Mouse (Mus musculus): ENCODE measurements around the gene Fermt3.
A peak's percentile ranks its signal among the peaks of the same experiment; 100 is the strongest.

Fermt3 gene

DNA sequence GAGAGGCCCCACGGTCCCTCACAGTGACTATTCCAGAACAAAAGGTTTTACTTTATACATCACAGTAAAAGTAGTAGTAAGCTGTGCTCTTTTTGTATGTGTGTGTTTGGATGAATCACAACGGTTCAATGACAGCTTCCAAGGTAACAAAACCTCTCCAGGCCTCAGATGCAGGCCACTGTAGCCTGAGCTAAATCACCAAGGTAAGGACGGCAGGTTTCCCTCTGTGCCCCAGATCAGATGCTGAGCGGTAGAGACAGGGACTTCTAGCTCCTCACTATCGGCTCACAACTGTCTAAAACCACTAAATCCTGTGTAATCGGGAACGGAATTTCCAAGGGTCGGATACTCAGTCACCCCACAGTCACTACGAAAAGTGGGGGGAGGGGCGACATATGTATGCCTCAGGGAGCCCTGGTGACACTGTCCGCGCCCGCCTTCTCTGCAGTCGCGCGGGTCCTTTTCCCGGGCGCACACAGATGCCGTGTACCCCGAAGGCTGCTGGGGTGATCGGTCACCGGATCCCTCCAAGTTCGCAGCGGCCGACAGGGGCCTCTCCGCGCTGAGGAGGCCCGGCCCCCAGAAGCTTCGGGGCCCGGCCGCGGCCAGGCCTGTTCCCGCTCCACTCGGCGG, 19.9 kb upstream of the Fermt3 start:
- DNase-seq (ENCODE audit: low spot score in 2 of 2): peak; percentile 65 to 73

DNA sequence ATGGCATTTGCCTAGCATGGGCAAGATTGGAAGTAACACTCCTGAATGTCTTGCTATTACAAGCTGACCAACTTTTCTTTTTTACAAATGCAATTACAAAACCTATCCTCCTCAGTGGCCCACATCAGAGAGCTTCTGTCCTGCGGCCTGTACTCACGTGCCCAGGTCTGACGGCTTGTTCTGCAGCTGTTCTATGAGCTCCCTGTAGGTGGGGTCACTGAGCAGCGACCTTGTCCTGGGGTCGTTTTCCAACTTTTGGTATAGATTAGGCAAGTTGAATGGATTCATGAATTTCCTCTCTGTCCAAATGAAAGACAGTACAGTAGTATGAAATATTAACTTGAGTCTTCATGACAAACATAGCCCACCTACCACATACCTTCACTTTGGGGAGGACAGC, 14.7 kb upstream of the Fermt3 start:
- DNase-seq (ENCODE audit: low spot score in 2 of 2): no peak

DNA sequence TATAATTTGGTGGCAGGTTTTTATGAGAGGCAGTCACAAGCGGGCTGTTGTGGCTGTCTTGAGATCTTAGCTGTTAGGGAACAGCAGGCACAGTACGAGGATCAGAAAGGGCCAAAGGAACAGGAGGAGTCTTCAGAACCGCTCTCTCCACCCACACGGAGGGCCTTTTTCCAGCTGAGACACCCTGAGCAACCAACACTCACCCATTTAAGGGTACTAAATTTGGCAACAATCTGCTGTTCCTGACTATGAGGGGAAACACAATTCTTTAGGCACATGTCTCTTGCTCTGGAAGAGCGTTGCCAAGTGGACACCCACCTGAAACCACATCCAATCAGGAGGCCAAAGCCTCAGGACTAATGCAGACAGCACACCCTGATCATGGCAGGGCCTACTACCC, 10.3 kb upstream of the Fermt3 start:
- DNase-seq (ENCODE audit: low spot score in 2 of 2): no peak

DNA sequence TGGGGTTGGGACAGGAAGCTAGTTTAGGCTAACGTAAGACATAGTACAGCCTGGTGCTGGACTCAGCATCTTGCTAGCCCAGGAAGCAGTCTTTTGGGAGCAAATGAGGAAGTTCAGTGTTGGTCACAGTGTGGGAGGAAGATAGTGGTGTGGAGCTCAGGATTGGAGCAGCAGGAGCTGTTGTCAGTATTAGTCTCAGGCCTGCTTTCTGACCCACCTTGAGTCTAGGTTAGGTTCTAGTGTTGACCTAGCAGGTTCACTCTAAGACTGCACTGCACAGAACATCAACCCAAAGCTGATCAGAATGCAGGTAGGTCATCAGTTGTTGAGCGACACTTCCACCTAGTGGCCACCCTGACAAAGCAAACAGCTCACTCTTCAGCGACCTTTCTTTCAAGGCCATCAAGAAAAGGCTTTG, 964 bp upstream of the Fermt3 start:
- DNase-seq (ENCODE audit: low spot score in 2 of 2): peak; percentile 62 to 76

DNA sequence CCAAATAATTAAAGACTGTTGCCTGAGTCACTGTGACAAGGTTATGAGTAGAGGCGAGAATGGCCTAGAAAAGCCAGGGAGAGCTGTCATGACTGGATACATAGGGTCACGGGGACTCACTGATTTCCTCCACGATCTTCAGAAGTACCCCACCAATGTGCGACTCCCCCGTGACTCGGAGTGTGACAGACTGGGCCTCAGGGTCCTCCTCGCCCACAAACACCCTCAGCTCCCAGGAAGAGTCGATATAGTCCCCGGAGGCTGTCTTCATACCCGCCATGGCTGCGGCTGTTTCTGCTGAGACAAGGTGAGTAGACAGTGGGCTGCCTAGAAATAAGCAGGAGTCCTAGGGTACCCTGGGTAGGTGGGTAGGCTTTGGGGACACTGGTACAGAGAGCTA, 723 bp downstream of the Fermt3 start:
- peak in 1 of 2 experiments; percentile 9 for DNase-seq (ENCODE audit: low spot score in 2 of 2)

DNA sequence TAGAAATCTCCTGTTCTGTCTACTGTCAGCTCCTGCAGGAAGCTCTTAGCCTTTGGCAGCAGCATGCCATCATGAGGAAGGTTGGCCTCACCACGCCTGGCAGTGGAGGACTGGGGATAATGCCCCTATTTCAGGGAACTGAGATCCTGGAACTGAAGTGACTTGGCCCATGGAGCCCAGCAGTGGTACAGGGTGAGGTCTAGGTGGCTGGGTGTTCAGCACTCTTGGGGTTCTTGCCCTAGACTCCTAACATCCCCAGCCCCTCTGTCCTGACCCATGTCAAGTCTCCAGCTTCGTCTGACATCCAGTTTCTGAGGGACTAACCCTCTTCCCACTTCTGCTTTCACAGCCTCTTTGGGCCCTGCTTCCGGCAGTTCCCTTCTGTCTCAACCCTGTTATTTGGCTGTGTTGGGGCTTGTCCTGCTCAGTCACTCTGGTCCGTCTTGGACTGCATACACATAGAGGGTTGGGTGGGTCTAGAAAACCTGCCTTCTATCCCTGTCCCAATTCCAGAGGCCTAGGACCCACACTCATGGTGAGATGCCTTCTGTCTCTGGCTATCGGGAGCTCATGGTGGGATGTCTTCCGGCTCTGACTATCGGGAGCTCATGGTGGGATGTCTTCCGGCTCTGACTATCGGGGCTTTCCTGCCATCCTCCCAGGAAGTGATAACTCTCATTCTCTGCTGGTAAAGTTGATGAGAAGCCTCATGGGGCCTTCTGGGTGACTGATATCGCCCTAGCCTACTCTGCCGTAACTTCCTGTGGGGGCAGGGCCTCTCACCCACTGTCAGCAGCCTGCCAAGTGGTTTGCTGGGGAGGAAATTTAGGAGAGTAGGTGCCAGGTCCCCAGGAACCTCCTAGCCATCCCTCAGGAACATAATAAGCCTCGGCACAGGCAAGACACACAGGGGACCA, 1.5 kb downstream of the Fermt3 start:
- peak; percentile 45 to 54 for DNase-seq (ENCODE audit: low spot score in 2 of 2)

DNA sequence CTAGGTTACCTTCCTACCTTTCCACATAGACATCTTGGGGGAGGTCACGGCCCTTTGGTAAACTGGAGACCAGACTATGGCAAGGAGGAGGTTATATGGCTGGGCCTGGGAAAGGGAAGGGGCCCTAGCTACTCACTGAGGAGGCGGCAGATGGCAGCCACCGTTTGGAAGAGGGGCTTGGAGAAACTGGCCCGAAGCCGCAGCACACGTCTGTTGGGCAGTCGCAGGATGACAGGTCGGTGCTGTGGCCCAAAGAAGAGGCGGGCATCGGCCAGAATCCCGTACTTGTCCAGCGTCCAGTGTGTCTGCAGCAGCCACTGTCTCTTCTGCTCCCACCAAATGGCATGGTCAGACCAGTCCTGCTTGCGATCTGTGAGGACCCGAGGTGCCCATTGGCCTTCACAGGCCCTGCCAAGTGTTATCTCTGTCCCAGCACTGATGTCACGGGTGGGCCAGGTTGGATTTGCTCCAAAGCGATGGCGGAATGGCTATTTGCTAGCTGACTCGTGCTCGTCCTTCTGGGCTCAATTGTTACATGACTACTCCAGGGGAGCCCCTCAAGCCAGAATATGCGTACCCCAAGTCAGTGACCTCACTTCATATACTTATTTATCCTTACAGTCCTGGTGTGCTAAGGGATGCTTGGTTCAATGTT, 4.7 kb downstream of the Fermt3 start:
- no peak for DNase-seq (ENCODE audit: low spot score in 2 of 2)

DNA sequence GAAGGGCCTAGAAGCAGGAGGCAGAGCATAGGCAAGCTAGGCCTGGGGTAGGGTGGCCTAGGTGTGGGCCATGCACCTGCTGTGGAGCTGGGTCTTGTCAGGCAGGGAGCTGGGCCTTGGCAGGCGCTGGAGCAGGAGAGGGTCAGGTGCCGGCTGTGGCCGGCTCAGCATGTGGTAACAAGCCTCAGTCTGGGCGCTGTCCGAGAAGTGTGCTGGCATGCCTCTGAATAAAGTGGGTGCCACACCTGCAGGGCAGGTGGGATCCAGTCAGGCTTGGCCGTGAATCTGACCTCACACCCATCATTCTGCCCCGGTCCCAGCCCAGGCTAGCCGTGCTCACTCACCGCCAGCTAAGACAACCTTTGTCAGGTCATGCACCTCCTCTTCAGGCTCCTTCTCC, 5.3 kb downstream of the Fermt3 start:
- no peak for DNase-seq (ENCODE audit: low spot score in 2 of 2)

DNA sequence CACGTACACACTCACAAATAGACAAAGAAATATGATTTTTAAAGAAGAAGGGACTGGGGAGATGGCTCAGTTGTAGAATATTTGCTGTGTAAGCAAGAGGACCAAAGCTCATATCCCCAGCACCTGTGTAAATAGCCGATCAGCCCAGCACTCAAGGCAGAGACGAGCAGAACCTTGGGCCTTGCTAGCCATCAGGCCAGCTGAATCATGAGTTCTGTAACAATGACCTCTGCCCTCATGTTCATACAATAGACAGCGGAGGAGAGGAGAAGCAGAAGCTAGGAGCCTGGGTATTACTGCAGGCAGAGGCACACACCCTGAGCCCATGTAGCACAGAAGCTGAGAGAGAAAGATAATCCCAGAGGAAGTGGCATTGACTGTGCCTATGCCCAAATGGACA, 6.8 kb downstream of the Fermt3 start:
- no peak for DNase-seq (ENCODE audit: low spot score in 2 of 2)

DNA sequence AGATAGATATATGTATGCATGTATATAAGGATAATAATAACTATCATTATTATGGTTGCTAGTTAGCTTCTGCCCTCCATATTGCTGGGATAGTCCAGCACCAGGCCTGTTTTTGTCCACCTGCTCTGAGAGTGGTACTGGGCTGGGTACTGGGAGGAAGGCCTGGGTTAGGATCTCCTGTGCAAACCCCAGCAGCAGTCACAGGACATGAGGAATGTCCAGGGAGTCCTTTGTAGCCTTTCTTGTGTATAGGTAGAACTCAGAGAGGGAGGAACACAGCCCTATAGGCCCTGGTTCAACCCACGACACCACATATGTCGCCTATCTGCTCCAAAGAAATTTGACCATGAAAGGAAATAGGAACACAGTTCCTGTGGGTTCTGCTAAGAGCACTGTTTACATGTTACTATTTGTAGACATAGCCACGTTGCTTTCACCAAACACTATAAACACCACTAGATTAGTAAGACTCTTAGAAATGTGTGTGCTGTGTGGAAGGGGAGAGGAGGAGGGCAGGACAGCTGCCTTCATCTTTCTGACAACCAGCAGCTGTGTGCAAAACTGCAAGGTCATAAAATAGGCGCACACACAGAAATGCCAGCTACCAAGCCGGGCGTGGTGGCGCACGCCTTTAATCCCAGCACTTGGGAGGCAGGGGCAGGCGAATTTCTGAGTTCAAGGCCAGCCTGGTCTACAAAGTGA, 12.2 kb downstream of the Fermt3 start:
- DNase-seq (ENCODE audit: low spot score in 2 of 2): no peak

DNA sequence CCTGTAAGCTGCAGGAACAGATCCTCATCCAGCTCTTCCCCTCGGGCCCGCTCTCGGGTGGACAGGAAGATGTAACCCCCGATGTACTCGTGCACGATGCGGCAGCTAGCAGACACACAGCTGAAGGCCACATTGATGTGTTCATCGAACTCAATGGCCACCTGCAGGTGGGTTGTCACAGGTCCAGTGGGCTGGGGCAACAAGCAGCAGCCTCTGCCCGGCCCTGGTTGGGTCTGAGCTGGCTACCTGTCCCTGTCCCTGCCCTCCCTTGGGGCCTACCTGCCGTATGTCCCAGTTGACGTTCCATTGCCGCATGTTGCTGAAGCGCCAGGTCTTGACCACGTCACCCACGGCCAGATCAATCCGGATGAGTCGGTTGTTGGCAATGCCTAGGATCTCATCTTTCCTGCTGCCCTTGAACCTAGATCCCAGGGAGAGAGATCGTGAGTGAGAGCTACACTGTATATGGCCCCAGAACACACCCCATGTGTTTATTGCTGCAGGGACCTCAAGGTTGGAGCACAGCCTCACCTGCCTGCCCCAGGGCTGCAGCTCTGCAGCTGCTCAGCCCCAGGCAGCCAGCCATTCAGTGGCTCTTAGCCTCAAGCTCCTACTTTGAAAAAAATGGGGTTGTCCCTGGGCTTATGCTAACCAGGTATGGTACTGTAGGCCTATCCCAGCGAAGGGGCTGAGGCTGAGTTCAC, 19.8 kb downstream of the Fermt3 start:
- DNase-seq (ENCODE audit: low spot score in 2 of 2): no peak

DNA sequence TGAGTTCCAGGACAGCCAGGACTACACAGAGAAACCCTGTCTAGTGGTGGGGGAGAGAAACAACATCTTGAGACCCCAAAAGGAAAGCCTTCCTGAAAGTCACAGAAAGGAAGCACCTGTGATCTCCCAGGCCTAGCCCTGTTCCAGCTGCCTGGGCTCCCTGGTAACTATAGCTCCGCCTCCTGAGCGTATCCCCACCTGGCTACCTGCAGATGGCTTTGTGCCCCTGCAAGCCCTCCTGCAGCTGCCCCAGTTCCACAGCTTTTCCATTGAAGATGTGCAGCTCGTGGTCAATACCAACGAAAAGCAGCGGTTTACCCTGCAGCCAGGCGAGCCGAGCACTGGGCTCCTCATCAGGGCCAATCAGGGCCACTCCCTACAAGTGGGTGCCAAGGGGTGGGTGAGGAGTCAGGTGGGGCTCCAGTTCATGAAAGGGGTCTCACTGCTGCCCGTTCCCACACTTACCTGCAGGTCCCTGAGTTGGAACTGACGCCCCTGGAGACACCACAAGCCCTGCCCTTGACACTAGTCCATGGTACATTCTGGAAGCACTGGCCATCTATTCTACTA, 21.5 kb downstream of the Fermt3 start:
- DNase-seq (ENCODE audit: low spot score in 2 of 2): no peak

DNA sequence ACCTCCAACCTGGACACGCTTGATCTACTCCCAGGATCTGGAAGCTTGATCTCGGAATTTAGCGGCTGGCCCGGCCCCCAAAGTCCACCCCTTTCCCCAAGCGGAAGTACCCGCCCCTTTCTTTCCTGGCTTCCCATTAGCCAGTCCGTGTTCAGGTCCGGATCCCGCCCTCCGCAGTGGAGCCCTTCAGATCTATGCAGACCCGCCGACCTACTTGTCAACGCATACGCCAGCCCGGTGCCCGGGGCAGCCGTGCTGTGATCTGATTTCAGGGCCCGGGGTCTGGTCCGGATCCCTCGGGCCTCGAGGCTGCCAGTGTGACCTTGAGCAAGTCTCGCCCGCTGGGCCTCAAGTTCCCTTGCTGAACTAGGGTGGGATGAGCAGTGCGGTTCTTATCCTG, 23.3 kb downstream of the Fermt3 start, which contains the start of the genes Nudt22 and Trpt1:
Nudt22 (minus strand) TSS at position 112 of the 400 bp plus-strand sequence.
Trpt1 (plus strand) TSS at position 126 of the 400 bp plus-strand sequence.
- DNase-seq (ENCODE audit: low spot score in 2 of 2): peak in 1 of 2 experiments; percentile 57

DNA sequence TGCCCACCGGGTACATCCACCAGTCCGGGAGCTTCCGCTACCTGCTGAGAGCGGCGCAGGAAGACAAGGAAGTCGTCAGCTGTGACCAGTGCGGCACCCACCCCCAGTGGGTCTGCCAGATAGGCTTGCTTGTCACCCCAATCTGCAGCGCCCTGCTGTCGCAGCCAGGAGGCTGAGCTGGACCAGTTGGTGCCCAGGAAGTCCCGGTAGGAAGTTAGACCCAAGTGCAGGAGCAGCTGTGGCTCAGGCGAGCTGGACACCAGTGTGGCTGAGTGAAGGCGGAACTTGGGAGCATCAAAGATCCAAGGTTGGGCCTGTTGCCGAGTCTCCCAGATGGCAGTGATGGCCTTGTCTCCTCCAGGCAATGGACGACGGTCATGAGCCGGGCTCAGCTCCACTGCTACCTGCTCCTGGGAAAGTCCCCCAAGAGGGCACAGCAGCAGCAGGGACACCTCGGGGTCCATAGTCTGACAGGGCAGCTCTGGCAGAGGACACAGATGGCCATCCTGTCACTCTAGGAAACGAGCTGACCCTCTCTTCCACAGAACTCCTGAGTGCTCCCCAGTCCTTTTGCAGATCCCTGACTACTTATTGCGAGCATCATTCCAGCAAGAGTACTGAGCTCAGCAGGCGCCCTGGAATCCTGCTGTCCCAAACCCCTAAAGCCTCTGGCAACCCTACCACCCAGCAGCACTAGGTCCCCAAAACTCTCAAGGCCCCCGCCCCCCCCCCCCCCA, 23.8 kb downstream of the Fermt3 start:
- no peak for DNase-seq (ENCODE audit: low spot score in 2 of 2)

DNA sequence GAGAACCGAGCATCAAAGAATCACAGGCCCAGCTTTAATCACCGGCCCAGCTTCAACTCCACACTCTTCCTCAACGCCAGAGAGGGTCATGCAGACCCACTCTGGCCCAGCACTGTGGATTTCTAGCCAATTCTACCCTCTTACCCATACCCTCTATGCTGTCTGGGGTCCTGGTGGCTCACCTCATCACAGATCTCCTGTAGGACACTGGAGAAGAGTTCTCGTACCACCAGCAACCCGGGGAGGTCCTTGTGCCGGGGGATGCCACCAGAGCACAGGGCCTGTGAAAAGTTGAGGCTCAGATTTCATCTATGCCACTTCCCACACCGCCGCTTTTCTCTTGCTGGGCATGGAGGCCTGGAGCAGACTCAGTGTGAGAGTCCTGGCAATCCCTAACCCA, 24.8 kb downstream of the Fermt3 start:
- no peak for DNase-seq (ENCODE audit: low spot score in 2 of 2)

DNA sequence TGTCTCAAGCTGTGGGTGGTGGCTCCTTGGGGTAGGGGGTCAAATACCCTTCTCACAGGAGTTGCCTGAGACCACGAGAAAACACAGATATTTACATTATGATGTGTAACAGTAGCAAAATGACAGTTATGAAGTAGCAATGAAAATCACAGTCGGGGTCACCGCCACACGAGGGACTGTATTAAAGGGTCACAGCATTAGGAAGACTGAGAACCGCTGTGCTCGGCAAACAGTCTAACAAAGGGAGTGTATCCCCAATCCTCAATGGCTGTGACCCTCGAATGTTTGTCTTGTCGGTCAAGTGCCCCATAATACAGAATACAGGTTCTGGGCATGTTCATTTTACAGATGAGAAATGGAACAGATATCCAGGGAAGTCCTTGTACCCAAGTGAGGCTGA, 25.3 kb downstream of the Fermt3 start:
- no peak for DNase-seq (ENCODE audit: low spot score in 2 of 2)

DNA sequence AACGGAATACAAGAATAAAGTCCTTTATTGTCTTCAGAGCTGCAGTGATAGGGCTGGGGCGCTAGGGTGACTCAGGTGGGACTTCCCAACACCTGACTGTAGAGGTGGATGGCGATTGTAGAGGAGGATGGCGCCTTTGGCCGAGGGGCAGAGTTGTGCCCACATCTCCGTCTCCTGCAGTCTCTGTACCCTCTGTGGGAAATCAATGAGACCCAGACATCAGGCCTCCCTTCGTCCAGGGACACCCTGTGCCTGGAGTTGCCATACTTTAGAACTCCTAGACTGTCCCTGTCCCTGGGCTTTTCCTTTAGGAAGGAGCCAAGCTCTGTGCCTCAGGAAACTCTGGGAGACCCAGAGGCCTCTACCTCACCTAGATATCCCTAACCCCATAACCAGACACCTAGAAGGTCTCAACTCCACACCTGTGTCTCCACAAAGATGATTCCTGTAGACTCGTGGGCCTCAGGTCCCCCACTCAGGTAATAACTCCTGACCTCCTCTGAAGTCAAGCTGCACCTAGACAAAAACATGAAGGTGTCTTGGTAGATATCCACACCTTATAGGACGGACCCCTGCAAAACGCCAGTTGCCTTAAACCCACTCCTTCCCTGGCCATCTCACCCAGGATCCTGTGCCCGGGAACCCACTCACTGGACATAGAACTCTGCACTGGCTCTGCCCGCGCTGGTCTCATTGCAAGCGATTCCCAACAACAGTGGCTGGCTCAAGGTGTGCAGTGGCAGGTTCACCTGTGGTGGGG, 26.1 kb downstream of the Fermt3 start:
- no peak for DNase-seq (ENCODE audit: low spot score in 2 of 2)

DNA sequence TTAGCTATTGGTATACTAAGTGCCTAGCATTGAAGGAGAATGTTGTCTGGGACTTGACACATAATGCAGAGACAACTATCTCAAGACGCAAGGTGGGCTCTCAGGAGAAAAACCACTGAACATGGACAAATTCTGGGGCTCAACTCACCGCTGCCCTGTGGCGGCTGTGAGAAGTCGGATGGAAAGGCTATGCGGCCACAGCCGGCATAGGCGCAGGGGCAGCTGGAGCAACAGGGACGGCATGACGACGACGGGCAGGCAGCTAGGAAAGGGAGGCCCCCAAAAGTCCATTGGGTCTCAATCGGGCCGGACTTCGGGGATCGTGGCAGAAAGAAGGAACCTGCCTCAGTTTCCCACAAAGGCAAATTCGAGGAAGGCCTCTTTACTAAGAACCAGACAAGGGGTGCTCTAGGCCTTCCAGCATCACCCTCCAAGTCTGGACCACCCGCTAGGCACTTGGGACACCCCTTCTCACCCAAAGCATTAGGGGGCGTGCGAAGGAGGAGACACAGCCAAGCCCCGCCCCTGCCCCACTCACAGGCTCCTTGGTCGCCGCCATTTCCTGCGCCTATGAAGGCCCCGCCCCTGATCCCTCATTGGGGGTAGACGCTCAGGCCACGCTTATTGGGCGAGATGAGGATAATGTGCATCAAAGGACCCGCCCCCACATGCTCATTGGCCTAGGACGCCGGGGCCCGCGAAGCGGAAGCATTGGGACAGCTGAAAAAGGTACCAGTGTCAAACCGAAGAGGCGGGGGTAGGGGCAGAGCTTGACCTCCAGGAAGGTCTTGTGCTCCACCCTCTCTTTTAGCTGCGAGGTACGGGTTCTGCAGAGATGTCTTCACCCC, 27.0 kb downstream of the Fermt3 start, which contains the start of gene Dnajc4:
Dnajc4 (minus strand) TSS at position 562 of the 848 bp plus-strand sequence.
- peak; percentile 97 to 99 for DNase-seq (ENCODE audit: low spot score in 2 of 2)

Measured in thymus, postnatal 10 days (tissue).